Mouse (Mus musculus) lung, adult 2 months (tissue): Measurements from ENCODE around the gene Rps23.

Experiments used
- CTCF ChIP-seq: fragments of 200-500 bp; IDR thresholded peaks from 2 replicates; pipeline ENCODE4 v1.5.1; 2011; ENCODE audit warnings: mild to moderate bottlenecking, low read length, control low read depth; ENCODE audit not compliant: insufficient read depth
- POLR2A ChIP-seq: fragments of 200-500 bp; IDR thresholded peaks from 2 replicates; pipeline ENCODE4 v1.6.1; 2011; ENCODE audit warnings: low read depth, mild to moderate bottlenecking, control low read depth, low read length, borderline replicate concordance; ENCODE audit errors: extremely low read depth

DNA sequence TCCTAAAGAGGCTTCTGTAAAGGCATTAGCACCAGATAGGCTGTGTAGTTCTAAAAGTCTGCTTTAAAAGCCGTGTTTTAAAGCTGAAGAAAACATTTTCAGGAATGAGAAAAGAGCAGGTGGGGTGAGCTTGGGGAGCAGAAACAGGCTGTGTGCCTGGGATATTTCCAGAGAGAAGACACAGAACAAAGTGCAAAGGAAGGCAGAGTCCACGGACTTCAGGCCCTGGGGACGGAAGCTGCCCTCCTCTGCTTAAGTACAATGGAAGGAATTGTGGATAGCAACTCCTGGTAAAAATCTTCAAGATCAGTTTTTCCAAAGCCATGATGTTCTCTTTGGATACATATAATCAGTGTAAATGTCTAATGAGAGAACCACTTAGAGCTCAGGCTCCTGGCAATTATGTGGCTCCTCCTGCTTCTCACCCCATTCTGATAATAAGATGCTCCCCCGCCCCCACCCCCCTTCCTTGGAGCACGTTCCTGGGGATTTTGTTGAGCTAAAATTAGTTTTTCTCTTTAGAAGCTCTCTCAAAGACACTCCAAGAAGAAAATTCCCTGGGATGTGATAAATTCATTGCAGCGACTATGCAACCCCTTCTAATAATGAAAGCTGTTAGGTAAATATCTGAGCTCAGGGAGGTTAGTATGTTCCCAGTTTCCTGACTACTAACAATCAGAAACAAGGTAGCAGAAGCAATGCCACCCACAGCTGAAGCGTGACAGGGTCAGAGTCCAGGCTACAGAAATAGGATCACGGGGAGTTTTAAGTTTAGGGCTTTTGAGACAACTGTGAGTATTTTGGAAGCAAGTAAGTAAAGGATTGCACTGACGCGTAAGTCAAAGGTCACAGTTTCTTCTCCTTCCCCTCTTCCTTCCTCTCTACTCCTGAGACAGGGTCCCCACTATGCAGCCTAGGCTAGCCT is 40.3 kb downstream of the Rps23 start:
- no peak for TF ChIP-seq POLR2A
- TF ChIP-seq CTCF = no peak
